Mouse (Mus musculus): ENCODE results near the gene Zfp341.

- TF ChIP-seq CTCF (IDR thresholded peaks at IDR 0.05; ENCODE audit: low read depth, low read length) (no peak), POLR2A (IDR thresholded peaks at IDR 0.05; ENCODE audit: insufficient read depth, low read length) (no peak)
Observed at GRCm38 (mm10) chr2:154567766-154568165, 45.3 kb upstream of the Zfp341 start.

Measured in ES-Bruce4 (cell line).